Mouse (Mus musculus) large intestine, adult 2 months (tissue): Measurements from ENCODE around the gene Ccser1. TPM values are rescaled to one million over a fixed set of nuclear protein-coding genes. Genes with fewer than 3 reads are reported as not detected.

Experiments used
- DNase-seq: peaks from one replicate; pipeline ENCODE4 v3.0.0-alpha.2; 2012; ENCODE audit warnings: low read depth, low spot score
- WGBS: fragments of 180-500 bp; shearing (Covaris S2); methylation state at CpG from one replicate; pipeline ENCODE4 v1.1.7; 2018; 5-methylcytosine and 5-hydroxymethylcytosine counted together
- polyA plus RNA-seq: library from polyadenylated mRNA; depleted of rRNA; stranded (reverse); fragments of >200 nt; gene quantifications from 2 replicates; pipeline ENCODE4 v1.2.3, GENCODE M21; 2012

Gene Ccser1
- polyA plus RNA-seq, 1 experiment = 6.5 TPM

GRCm38 (mm10) chr6:61279506-61279905 lies 99.4 kb downstream of the Ccser1 start:
- no peak for DNase-seq
- WGBS = 50% methylated on average over 7 of the region's 7 CpGs

- WGBS = 62% methylated on average over 3 of the region's 3 CpGs
- no peak for DNase-seq
Measured at GRCm38 (mm10) chr6:61292927-61293326, 112.8 kb downstream of the Ccser1 start.

- no peak for DNase-seq
- WGBS = 47% methylated on average over 4 of the region's 4 CpGs
Measured at GRCm38 (mm10) chr6:61295535-61295934, 115.4 kb downstream of the Ccser1 start.

GRCm38 (mm10) chr6:61296188-61297037 lies 116.3 kb downstream of the Ccser1 start:
- 86% methylated on average over 6 of the region's 6 CpGs for WGBS
- no peak for DNase-seq

- DNase-seq = no peak
- 91% methylated on average over 4 of the region's 4 CpGs for WGBS
Measured at GRCm38 (mm10) chr6:61300441-61300840, 120.3 kb downstream of the Ccser1 start.

GRCm38 (mm10) chr6:61300975-61301374 lies 120.9 kb downstream of the Ccser1 start:
- DNase-seq = no peak
- 71% methylated on average over 7 of the region's 7 CpGs for WGBS

GRCm38 (mm10) chr6:61301631-61302030 lies 121.5 kb downstream of the Ccser1 start:
- WGBS = 18% methylated on average over 2 of the region's 2 CpGs
- no peak for DNase-seq

GRCm38 (mm10) chr6:61311324-61312091 lies 131.4 kb downstream of the Ccser1 start:
- 90% methylated on average over 18 of the region's 18 CpGs for WGBS
- DNase-seq = no peak

GRCm38 (mm10) chr6:61315884-61316601 lies 135.9 kb downstream of the Ccser1 start:
- DNase-seq = no peak
- 26% methylated on average over 6 of the region's 6 CpGs for WGBS

- DNase-seq = no peak
- 46% methylated on average over 4 of the region's 4 CpGs for WGBS
Measured at GRCm38 (mm10) chr6:61320842-61321241, 140.7 kb downstream of the Ccser1 start.

GRCm38 (mm10) chr6:61322328-61322727 lies 142.2 kb downstream of the Ccser1 start:
- DNase-seq = no peak
- WGBS = 86% methylated on average over 6 of the region's 6 CpGs

- WGBS = 82% methylated on average over 2 of the region's 2 CpGs
- no peak for DNase-seq
Measured at GRCm38 (mm10) chr6:61326131-61326530, 146.0 kb downstream of the Ccser1 start.

GRCm38 (mm10) chr6:61328981-61329380 lies 148.9 kb downstream of the Ccser1 start:
- DNase-seq = no peak

- WGBS = 85% methylated on average over 15 of the region's 15 CpGs
- no peak for DNase-seq
Measured at GRCm38 (mm10) chr6:61329593-61330540, 149.7 kb downstream of the Ccser1 start.

- no peak for DNase-seq
- WGBS = 97% methylated on average over 1 of the region's 1 CpGs
Measured at GRCm38 (mm10) chr6:61334466-61334865, 154.3 kb downstream of the Ccser1 start.

GRCm38 (mm10) chr6:61347045-61347838 lies 167.1 kb downstream of the Ccser1 start:
- 81% methylated on average over 5 of the region's 5 CpGs for WGBS
- no peak for DNase-seq

GRCm38 (mm10) chr6:61363722-61364121 lies 183.6 kb downstream of the Ccser1 start:
- peak; percentile 36 for DNase-seq
- WGBS = 20% methylated on average over 5 of the region's 5 CpGs

- 21% methylated on average over 3 of the region's 3 CpGs for WGBS
- DNase-seq = no peak
Measured at GRCm38 (mm10) chr6:61382526-61382925, 202.4 kb downstream of the Ccser1 start.
